Mouse (Mus musculus) layer of hippocampus, adult 11-12 months (tissue): Measurements from ENCODE around the gene Itga8.

Source experiments
- DNase-seq: peaks from one replicate; pipeline ENCODE4 v3.0.0; 2022; ENCODE audit warnings: low spot score

Itga8 gene

GRCm38 (mm10) chr2:12197711-12198110, 104.0 kb downstream of the Itga8 start:
- no peak for DNase-seq

- no peak for DNase-seq
These were observed 112.7 kb downstream of the Itga8 start for GRCm38 (mm10) chr2:12189026-12189425.

GRCm38 (mm10) chr2:12187646-12188045, 114.1 kb downstream of the Itga8 start:
- DNase-seq: no peak

- no peak for DNase-seq
These were observed 119.2 kb downstream of the Itga8 start for GRCm38 (mm10) chr2:12182402-12182948.

GRCm38 (mm10) chr2:12180635-12181034, 121.1 kb downstream of the Itga8 start:
- no peak for DNase-seq

- DNase-seq: no peak
These were observed 126.8 kb downstream of the Itga8 start for GRCm38 (mm10) chr2:12174722-12175427.

DNA sequence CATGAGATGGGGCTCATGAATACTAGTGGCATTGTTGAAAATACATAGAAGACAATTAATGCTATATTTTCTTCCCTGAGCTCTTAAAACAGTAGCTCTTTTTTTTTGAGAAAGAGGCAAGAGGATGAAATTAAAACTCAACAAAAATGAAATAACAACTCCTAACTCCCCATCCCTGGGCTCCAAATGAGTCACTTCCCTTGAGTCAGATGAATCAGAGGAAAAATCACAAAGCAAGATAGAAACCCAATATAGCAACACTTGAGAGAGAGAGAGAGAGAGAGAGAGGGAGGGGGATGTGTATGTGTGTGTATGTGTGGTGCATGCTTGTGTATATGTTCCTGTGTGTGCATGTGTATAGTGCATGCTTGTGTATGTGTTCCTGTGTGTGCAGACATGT, 131.5 kb downstream of the Itga8 start:
- DNase-seq: no peak

GRCm38 (mm10) chr2:12160486-12160885, 141.2 kb downstream of the Itga8 start:
- peak; percentile 44 for DNase-seq

DNA sequence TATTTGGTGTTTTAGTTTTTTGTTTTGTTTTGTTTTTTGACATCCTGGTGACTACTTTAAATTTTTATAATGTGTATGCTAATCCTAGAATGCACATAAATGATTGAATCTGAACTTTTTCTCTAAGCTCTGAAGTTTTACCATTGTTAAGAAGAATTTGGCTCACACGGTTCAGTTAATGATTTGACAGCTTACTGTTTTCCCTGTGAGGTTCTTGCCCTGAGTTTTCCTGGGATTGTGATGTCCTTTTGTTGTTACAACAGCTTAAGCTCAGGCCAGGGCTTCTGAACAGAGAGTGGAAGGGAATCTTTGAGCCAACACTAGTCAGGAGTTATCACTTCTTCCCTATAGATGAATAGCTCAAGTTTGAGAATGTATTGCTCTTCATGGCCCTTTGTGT, 144.7 kb downstream of the Itga8 start:
- DNase-seq: no peak

- DNase-seq: no peak
These were observed 145.3 kb downstream of the Itga8 start for GRCm38 (mm10) chr2:12156401-12156800.

- peak; percentile 22 for DNase-seq
These were observed 147.0 kb downstream of the Itga8 start for GRCm38 (mm10) chr2:12154676-12155075.

DNA sequence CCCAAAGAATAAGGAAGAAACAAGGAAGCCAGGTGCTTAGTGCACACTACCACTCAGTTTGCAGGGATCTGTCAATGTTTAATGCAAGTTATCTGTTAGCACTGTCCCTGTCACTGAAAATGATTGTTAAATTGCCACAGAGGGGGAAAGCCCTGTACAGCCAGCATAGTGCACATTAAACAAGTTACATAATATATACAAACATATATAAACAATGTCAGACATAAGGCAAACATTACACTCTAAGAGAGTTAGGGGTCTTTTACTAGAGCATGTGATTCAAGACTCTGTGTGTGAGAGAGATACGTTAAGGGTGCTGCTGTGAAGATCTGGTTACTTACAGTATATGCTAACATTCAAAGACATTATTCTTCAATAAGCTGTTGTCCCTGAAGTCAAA, 148.2 kb downstream of the Itga8 start:
- no peak for DNase-seq

- no peak for DNase-seq
These were observed 153.8 kb downstream of the Itga8 start for GRCm38 (mm10) chr2:12147902-12148301.

- no peak for DNase-seq
These were observed 155.1 kb downstream of the Itga8 start for GRCm38 (mm10) chr2:12146612-12147011.

DNA sequence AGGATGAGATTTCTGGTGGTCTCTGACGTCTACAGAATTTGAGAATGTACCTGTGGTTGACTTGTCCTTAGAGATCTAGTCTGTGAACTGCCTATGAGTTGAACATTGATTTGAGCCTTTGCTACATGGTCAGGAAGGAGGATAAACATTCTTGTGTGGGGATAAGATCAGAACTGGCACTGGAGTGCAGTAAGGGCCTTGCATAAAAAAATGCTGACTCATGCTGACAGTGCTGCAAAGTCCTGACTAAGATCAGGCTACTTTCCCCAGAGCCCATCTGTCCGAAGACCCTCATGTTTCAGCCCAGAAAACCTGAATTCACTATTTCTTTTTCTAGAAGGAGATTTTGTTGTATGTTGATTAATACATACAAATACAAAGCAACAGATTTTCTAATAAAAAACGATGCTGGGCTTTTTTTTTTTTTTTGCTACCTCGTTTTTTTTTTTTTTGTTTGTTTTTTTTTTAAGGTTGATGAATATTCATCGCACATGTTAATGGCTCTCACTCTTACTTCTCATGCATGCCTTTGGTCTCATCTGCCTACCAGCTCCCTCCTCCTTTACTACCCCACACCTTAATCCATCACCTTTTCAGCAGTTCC, 162.9 kb downstream of the Itga8 start:
- DNase-seq: no peak

- no peak for DNase-seq
These were observed 175.1 kb downstream of the Itga8 start for GRCm38 (mm10) chr2:12126580-12126979.

GRCm38 (mm10) chr2:12115479-12115878, 186.2 kb downstream of the Itga8 start:
- DNase-seq: no peak

- no peak for DNase-seq
These were observed 192.4 kb downstream of the Itga8 start for GRCm38 (mm10) chr2:12109306-12109705.

DNA sequence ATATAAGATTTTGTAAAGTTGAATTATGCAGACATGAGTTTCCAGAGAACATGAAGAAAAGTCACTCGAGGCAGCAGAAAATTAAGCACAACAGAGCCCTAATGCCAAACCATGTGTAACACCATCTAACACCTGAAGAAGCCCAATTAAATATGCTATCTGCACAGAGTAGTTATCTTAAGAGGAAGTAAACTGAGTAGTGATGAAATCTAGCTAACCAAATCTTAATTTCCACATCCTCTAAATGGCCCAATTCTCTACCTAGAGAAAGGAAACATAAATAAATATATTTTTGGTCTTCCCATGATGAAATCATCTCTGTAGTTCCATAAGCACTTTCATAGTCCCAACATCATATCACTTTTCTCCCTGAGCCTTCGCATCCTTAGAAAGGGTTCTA, 193.4 kb downstream of the Itga8 start:
- DNase-seq: no peak

DNA sequence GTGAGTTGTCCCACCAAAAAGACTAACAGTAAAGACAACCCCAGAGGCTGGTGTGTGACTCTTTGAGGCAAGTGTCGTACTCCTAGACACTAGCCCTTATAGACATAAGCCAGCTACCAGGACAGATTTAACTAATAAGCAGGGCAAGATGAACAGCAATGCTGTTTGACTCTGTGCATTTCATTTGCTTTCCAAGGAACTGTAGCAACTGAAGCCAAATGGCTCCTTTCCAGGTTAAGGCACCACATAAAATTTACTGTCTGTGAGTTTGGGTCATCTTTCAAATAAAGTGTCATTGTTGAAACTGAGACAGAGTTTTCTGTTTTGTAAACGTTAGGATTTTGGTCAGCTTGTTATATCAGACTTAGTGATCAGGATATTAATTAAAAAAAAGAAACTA, 194.5 kb downstream of the Itga8 start:
- DNase-seq: no peak

DNA sequence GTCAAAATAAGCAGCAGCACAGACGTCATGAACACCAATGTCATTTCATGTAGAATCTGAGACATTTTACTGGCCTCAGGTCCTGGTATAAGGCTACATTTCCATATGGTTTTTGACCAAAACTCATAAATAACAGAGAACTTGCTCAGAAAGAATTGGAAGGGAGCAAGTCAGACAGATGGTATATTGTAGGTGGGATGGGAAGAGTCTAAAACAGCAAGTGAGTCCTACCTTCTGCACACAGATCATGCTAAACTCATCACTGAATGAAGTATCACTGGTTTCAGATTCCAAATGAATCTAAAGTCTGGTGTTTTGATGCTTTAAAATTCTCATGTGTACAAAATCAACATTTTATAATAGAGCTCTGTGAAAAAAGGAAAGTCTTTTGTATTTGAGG, 198.5 kb downstream of the Itga8 start:
- DNase-seq: no peak

GRCm38 (mm10) chr2:12092203-12092984, 209.3 kb downstream of the Itga8 start:
- DNase-seq: no peak

- no peak for DNase-seq
These were observed 210.7 kb downstream of the Itga8 start for GRCm38 (mm10) chr2:12090993-12091392.
